Mouse (Mus musculus) spleen, adult 18-20 months (tissue): ENCODE measurements around the gene Pgpep1l.
"Not testable (repeated sequence)": the region's sequence is repeated elsewhere in the genome, so short reads cannot be mapped to it uniquely, and the experiment has no call there.

Source experiments
- DNase-seq, 2 experiments: peaks; one replicate each; pipeline ENCODE4 v3.0.0; 2022; ENCODE audit warnings: mixed read lengths in 2 of 2

The Pgpep1l gene

GRCm38 (mm10) chr7:68282304-68283132, 18.5 kb upstream of the Pgpep1l start:
- DNase-seq, result no peak

- no peak for DNase-seq
These were observed 17.3 kb upstream of the Pgpep1l start for GRCm38 (mm10) chr7:68281341-68281740.

GRCm38 (mm10) chr7:68280352-68280869, 16.4 kb upstream of the Pgpep1l start:
- DNase-seq, result no peak

- DNase-seq, result no peak
These were observed 15.4 kb upstream of the Pgpep1l start for GRCm38 (mm10) chr7:68279481-68279880.

- DNase-seq, result no peak
These were observed 14.9 kb upstream of the Pgpep1l start for GRCm38 (mm10) chr7:68278908-68279307.

- no peak for DNase-seq
These were observed 14.4 kb upstream of the Pgpep1l start for GRCm38 (mm10) chr7:68278385-68278784.

GRCm38 (mm10) chr7:68277897-68278270, 13.9 kb upstream of the Pgpep1l start:
- DNase-seq, result no peak

- no peak for DNase-seq
These were observed 13.2 kb upstream of the Pgpep1l start for GRCm38 (mm10) chr7:68277054-68277896.

- DNase-seq, result peak; percentile 56 to 62
These were observed 12.1 kb upstream of the Pgpep1l start for GRCm38 (mm10) chr7:68275838-68276731.

GRCm38 (mm10) chr7:68275445-68275837, 11.4 kb upstream of the Pgpep1l start:
- not testable (repeated sequence) for DNase-seq

- no peak for DNase-seq
These were observed 10.9 kb upstream of the Pgpep1l start for GRCm38 (mm10) chr7:68274951-68275350.

GRCm38 (mm10) chr7:68274218-68274617, 10.2 kb upstream of the Pgpep1l start:
- no peak for DNase-seq

- no peak for DNase-seq
These were observed 9.5 kb upstream of the Pgpep1l start, which contains the start of gene Fam169b for GRCm38 (mm10) chr7:68273515-68273914. TSS of gene Fam169b (plus strand) at chr7:68273839.

- DNase-seq, result no peak
These were observed 8.6 kb upstream of the Pgpep1l start for GRCm38 (mm10) chr7:68272607-68273006.

- no peak for DNase-seq
These were observed 7.8 kb upstream of the Pgpep1l start for GRCm38 (mm10) chr7:68271816-68272215.

- DNase-seq, result no peak
These were observed 6.5 kb upstream of the Pgpep1l start for GRCm38 (mm10) chr7:68270551-68270950.

- DNase-seq, result no peak
These were observed 2.7 kb upstream of the Pgpep1l start for GRCm38 (mm10) chr7:68266691-68267090.

GRCm38 (mm10) chr7:68265391-68265790, 1.4 kb upstream of the Pgpep1l start:
- no peak for DNase-seq

GRCm38 (mm10) chr7:68264531-68264930, 498 bp upstream of the Pgpep1l start:
- peak in 1 of 2 experiments; percentile 52 for DNase-seq

GRCm38 (mm10) chr7:68263346-68264027, 546 bp downstream of the Pgpep1l start:
- DNase-seq, result no peak

GRCm38 (mm10) chr7:68262612-68263200, 1.3 kb downstream of the Pgpep1l start:
- DNase-seq, result no peak
